9 mouse cellular contexts compared by ENCODE assay signal in genomic region chr14:28505051-28505585, GRCm38 (mm10). TPM values are rescaled to one million over a fixed set of nuclear protein-coding genes. Genes with fewer than 3 reads are reported as not detected.
A peak's percentile ranks its signal among the peaks of the same experiment; 100 is the strongest.
DNase-seq lines count a peak whose midpoint lies in the region; ATAC-seq and TF ChIP-seq lines count a peak whose summit lies in the region.
"Had no signal": no experiment of that assay in that cellular context is flagged by ENCODE, and none has a peak within 500 bp of the region (broad histone marks: within the 10 kb centered on the region; RNA-seq: fewer than 3 reads in every experiment).

No protein-coding gene starts in this region.

- ATAC-seq in liver, embryonic 14.5 days (ENCODE audit: insufficient read depth): no peak

- TF ChIP-seq EP300 in liver, embryonic 14.5 days (IDR thresholded peaks at IDR 0.05; ENCODE audit: low read depth): no peak

- TF ChIP-seq CTCF in liver, embryonic 14.5 days (IDR thresholded peaks at IDR 0.05; ENCODE audit: low read depth): no peak

- peaks cover 69% of the 10 kb centered on the region for H3K27me3 ChIP-seq in liver, embryonic 14.5 days (ENCODE audit: control insufficient read depth, insufficient read depth, low read length)

- no peak overlapping the region for H3K9ac ChIP-seq in liver, embryonic 14.5 days (replicated peaks)

- H3K4me1 ChIP-seq in liver, embryonic 14.5 days (replicated peaks; ENCODE audit: control insufficient read depth in 2 of 2, insufficient read depth in 2 of 2, low read length in 1 of 2): no peaks in the 10 kb centered on the region

- no peaks in the 10 kb centered on the region for H3K9me3 ChIP-seq in liver, embryonic 14.5 days (ENCODE audit: control insufficient read depth, low read length)

- under 1% methylated on average over 21 of the region's 22 CpGs for WGBS in liver, embryonic 14.5 days (ENCODE audit: insufficient replicate concordance)

- DNase-seq in layer of hippocampus, postnatal 10 days (ENCODE audit: low spot score in 2 of 2): peak; percentile 55 to 57
- no peak for DNase-seq in layer of hippocampus, adult 9-10 months (ENCODE audit: low spot score)
- DNase-seq in embryo, embryonic 10 days (ENCODE audit: low spot score): peak; percentile 76
- DNase-seq in heart, adult 18-20 months: peak; percentile 49 to 64
- DNase-seq in kidney, adult 11 months: peak; percentile 43
- DNase-seq in liver, embryonic 14.5 days (ENCODE audit: low read depth in 3 of 3, low spot score in 3 of 3): no peak
- DNase-seq in retina, postnatal 1 day: peak; percentile 73
- DNase-seq in T-cell, adult 2 months (ENCODE audit: low spot score): no peak

- peak overlapping the region; percentile 32 to 40 for H3K4me3 ChIP-seq in liver, embryonic 14.5 days (ENCODE audit: insufficient read depth in 1 of 2, low read depth in 2 of 2, low read length in 2 of 2)

- no peaks in the 10 kb centered on the region for H3K36me3 ChIP-seq in liver, embryonic 14.5 days (replicated peaks; ENCODE audit: control insufficient read depth, insufficient read depth, low read depth)

- no peak overlapping the region for H3K27ac ChIP-seq in liver, embryonic 14.5 days

- H3K4me2 ChIP-seq in liver, embryonic 14.5 days (ENCODE audit: low read depth): peak overlapping the region; percentile 51

RNA-seq across cellular contexts. Expression of gene Wnt5a, which starts 0.6 kb away (rescaled TPM):
- total RNA-seq in layer of hippocampus, postnatal 10 days (2021): 10 to 100 TPM; 18.9 to 19.9 TPM
- total RNA-seq in heart, adult 18-20 months (2021): 10 to 100 TPM; 10.9 to 13.5 TPM
- 0.13 and 0.25 TPM in 2 replicates for polyA plus RNA-seq in liver, embryonic 14.5 days (2012; rRNA removed)
- 0.10 TPM in 1 of 2 replicates, not detected in the other for polyA plus RNA-seq in liver, embryonic 14.5 days (2014; fragmentation: Nextera tagmentation; extraction: Ambion mirVana)
- total RNA-seq: MEL had no signal

Comparison
In these comparisons a context has a peak if more than half of its experiments do, and no peak if none do; other contexts are left out.
1. DNase-seq: peak in layer of hippocampus, postnatal 10 days (2 of 2), embryo, embryonic 10 days (single experiment), heart, adult 18-20 months (2 of 2), kidney, adult 11 months (single experiment) and retina, postnatal 1 day (single experiment); none in layer of hippocampus, adult 9-10 months (single experiment), liver, embryonic 14.5 days (0 of 3) and T-cell, adult 2 months (single experiment).